Mouse (Mus musculus): ENCODE measurements at regions not wholly inside any gene's neighbourhood (a gene's known extent, or its start where the extent isn't known, plus 50 kb on each side); places are given as distances from the start of the nearest gene placed in this dataset.

DNA sequence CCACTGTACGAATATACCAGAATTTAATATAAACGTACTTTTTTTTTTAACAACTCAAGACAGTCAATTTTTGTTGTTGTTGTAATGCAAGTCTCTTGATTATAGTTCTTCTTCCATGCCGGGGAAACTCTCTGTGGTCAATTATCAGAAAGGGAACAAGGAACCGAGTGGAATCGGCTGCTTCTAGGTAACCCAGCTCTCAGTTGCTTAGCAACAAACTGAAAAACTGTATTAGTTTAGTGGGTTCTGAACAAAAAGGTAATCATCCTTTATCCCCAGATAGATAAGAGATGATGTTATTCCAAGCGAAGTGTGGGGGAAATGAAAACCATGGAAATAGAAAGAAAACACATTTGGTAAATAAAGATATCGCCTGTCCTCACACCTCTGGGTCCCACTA lies 57.9 kb upstream of the Sfmbt2 start:
- TF ChIP-seq POLR2A (IDR thresholded peaks at IDR 0.05; ENCODE audit: borderline replicate concordance, extremely low read depth, insufficient read depth, insufficient read length, poor library complexity, severe bottlenecking) (no peak), CTCF (IDR thresholded peaks at IDR 0.05; ENCODE audit: borderline replicate concordance, extremely low read depth, insufficient read depth, insufficient read length) (no peak)

All from brain, embryonic 14.5 days (tissue).